In genomic region chr16:56423761-56424160, GRCm38 (mm10) we compare ENCODE assay signal across 12 mouse cellular contexts. TPM values are rescaled to one million over a fixed set of nuclear protein-coding genes. Genes with fewer than 3 reads are reported as not detected.
DNase-seq lines count a peak whose midpoint lies in the region; ATAC-seq lines count a peak whose summit lies in the region.
"Had no signal": no experiment of that assay in that cellular context is flagged by ENCODE, and none has a peak within 500 bp of the region (broad histone marks: within the 10 kb centered on the region; RNA-seq: fewer than 3 reads in every experiment).

No protein-coding gene starts in this region.

- no peak overlapping the region for H3K27ac ChIP-seq in intestine, embryonic 15.5 days
- H3K27ac ChIP-seq: embryonic facial prominence, embryonic 13.5 days; midbrain, embryonic 12.5 days had no signal

- H3K4me1 ChIP-seq in intestine, embryonic 15.5 days (replicated peaks) = no peaks in the 10 kb centered on the region
- H3K4me1 ChIP-seq: embryonic facial prominence, embryonic 13.5 days; midbrain, embryonic 12.5 days had no signal

- no peak overlapping the region for H3K4me3 ChIP-seq in intestine, embryonic 15.5 days (replicated peaks)
- H3K4me3 ChIP-seq: embryonic facial prominence, embryonic 13.5 days; midbrain, embryonic 12.5 days had no signal

- intact Hi-C loops in heart, postnatal 10 days (cut with DNase I) = no loop called here
- intact Hi-C loops in left cerebral cortex, postnatal 25 days (cut with DNase I) = no loop called here

- H3K9me3 ChIP-seq in intestine, embryonic 15.5 days = no peaks in the 10 kb centered on the region
- H3K9me3 ChIP-seq: embryonic facial prominence, embryonic 13.5 days; midbrain, embryonic 12.5 days had no signal

- peak; percentile 93 for DNase-seq in heart, adult 11 months
- no peak for DNase-seq in heart, postnatal 4 days
- peak; percentile 32 to 55 for DNase-seq in frontal cortex, adult 2 months (ENCODE audit: extremely low spot score in 1 of 2, low spot score in 1 of 2)
- DNase-seq in heart, postnatal 10 days = peak; percentile 30 to 43
- peak; percentile 18 to 76 for DNase-seq in left cerebral cortex, postnatal 25 days (ENCODE audit: low spot score in 2 of 2)
- no peak for DNase-seq in embryo, embryonic 10 days (ENCODE audit: low spot score)
- DNase-seq: kidney, adult 11 months had no signal

- no peak overlapping the region for H3K9ac ChIP-seq in intestine, embryonic 15.5 days
- H3K9ac ChIP-seq: embryonic facial prominence, embryonic 13.5 days; midbrain, embryonic 12.5 days had no signal

- no peaks in the 10 kb centered on the region for H3K36me3 ChIP-seq in intestine, embryonic 15.5 days
- H3K36me3 ChIP-seq: embryonic facial prominence, embryonic 13.5 days; midbrain, embryonic 12.5 days had no signal

- WGBS in intestine, embryonic 15.5 days = 50% methylated on average over 3 of the region's 3 CpGs

- H3K4me2 ChIP-seq in intestine, embryonic 15.5 days (replicated peaks) = no peak overlapping the region
- H3K4me2 ChIP-seq: embryonic facial prominence, embryonic 13.5 days; liver, embryonic 11.5 days; midbrain, embryonic 12.5 days had no signal

- ATAC-seq in inflammation-experienced regulatory T-cells, adult 6 months = no peak
- ATAC-seq in intestine, embryonic 15.5 days = no peak

- no peaks in the 10 kb centered on the region for H3K27me3 ChIP-seq in intestine, embryonic 15.5 days (replicated peaks)
- H3K27me3 ChIP-seq: embryonic facial prominence, embryonic 13.5 days; midbrain, embryonic 12.5 days had no signal

RNA-seq across cellular contexts. Expression of gene Abi3bp, which starts 53.9 kb away (rescaled TPM):
- 1 to 10 TPM; 6.2 to 6.4 TPM for total RNA-seq in heart, postnatal 4 days (2021)
- 17.9 and 41.7 TPM in 2 replicates for polyA plus RNA-seq in frontal cortex, adult 2 months (2012; rRNA removed)
- total RNA-seq in heart, postnatal 10 days (2021) = 10 to 100 TPM in 1 of 2 experiments, 1 to 10 TPM in 1; 9.7 to 10.1 TPM
- total RNA-seq in left cerebral cortex, postnatal 25 days (2021) = 10 to 100 TPM; 14.5 to 15.3 TPM
- polyA plus RNA-seq in inflammation-experienced regulatory T-cells, adult 6 months (2017; shearing (Covaris generic)) = under 1 TPM; 0.17 to 0.36 (median 0.36) TPM
- polyA plus RNA-seq in intestine, embryonic 15.5 days (2015; fragmentation: Nextera tagmentation; extraction: Ambion mirVana) = 10.6 and 11.0 TPM in 2 replicates

Comparison
In these comparisons a context has a peak if more than half of its experiments do, and no peak if none do; other contexts are left out.
1. DNase-seq: peak in heart, adult 11 months (single experiment), frontal cortex, adult 2 months (2 of 2), heart, postnatal 10 days (2 of 2) and left cerebral cortex, postnatal 25 days (2 of 2); none in heart, postnatal 4 days (single experiment) and embryo, embryonic 10 days (single experiment).